Mouse (Mus musculus) megakaryocyte progenitor cell, adult 5-6 weeks (primary cell): ENCODE measurements around the gene Apln. TPM values are rescaled to one million over a fixed set of nuclear protein-coding genes. Genes with fewer than 3 reads are reported as not detected.

Experiments used
- ATAC-seq: replicated peaks from 2 replicates; pipeline ENCODE4 v1.8.0; 2016; ENCODE audit warnings: mild to moderate bottlenecking, moderate TSS enrichment, inconsistent platforms; ENCODE audit not compliant: poor library complexity
- total RNA-seq, 2 experiments: library from RNA; stranded (forward) in 1 of 2; stranded (reverse) in 1 of 2; fragments of 157-497, 149-512 nt in 1 of 2; fragments of 200-1000 nt in 1 of 2; gene quantifications; 2 replicates each; pipeline versions ENCODE4 v1.2.3 to v1.2.4; 2015 to 2017

Gene Apln
- total RNA-seq (2015) = 0.76 and 0.99 TPM in 2 replicates
- total RNA-seq (2017) = 0.75 and 1.7 TPM in 2 replicates

GRCm38 (mm10) chrX:48034144-48035113, at the start of gene Apln:
TSS of gene Apln (minus strand) at chrX:48034853.
- ATAC-seq = peak; percentile 58

GRCm38 (mm10) chrX:48082364-48082763, 47.7 kb upstream of the Apln start:
- ATAC-seq = no peak

GRCm38 (mm10) chrX:48076806-48077425, 42.3 kb upstream of the Apln start:
- ATAC-seq = no peak

GRCm38 (mm10) chrX:48074691-48075090, 40.0 kb upstream of the Apln start:
- ATAC-seq = no peak

GRCm38 (mm10) chrX:48072401-48072800, 37.7 kb upstream of the Apln start:
- no peak for ATAC-seq

- no peak for ATAC-seq
Measured at GRCm38 (mm10) chrX:48071961-48072360, 37.3 kb upstream of the Apln start.

GRCm38 (mm10) chrX:48066891-48067290, 32.2 kb upstream of the Apln start:
- 0 out of 2 replicates have a peak, but pooled peaks have one; percentile 54 for ATAC-seq

- ATAC-seq = no peak
Measured at GRCm38 (mm10) chrX:48064166-48064853, 29.7 kb upstream of the Apln start.

- no peak for ATAC-seq
Measured at GRCm38 (mm10) chrX:48062481-48062880, 27.8 kb upstream of the Apln start.

- ATAC-seq = peak; percentile 94
Measured at GRCm38 (mm10) chrX:48054186-48055015, 19.7 kb upstream of the Apln start.

GRCm38 (mm10) chrX:48053743-48054142, 19.1 kb upstream of the Apln start:
- ATAC-seq = peak; percentile 31; the same call in 1 of the 2 replicates

GRCm38 (mm10) chrX:48046315-48046714, 11.7 kb upstream of the Apln start:
- ATAC-seq = no peak

- ATAC-seq = no peak
Measured at GRCm38 (mm10) chrX:48044261-48044660, 9.6 kb upstream of the Apln start.

- ATAC-seq = no peak
Measured at GRCm38 (mm10) chrX:48042748-48043147, 8.1 kb upstream of the Apln start.

- ATAC-seq = no peak
Measured at GRCm38 (mm10) chrX:48040379-48040778, 5.7 kb upstream of the Apln start.

- ATAC-seq = no peak
Measured at GRCm38 (mm10) chrX:48033766-48034143, 898 bp downstream of the Apln start.

- ATAC-seq = no peak
Measured at GRCm38 (mm10) chrX:48033024-48033423, 1.6 kb downstream of the Apln start.

GRCm38 (mm10) chrX:48031866-48032265, 2.8 kb downstream of the Apln start:
- ATAC-seq = no peak

- no peak for ATAC-seq
Measured at GRCm38 (mm10) chrX:48030593-48030992, 4.1 kb downstream of the Apln start.

- no peak for ATAC-seq
Measured at GRCm38 (mm10) chrX:48022811-48023210, 11.8 kb downstream of the Apln start.
